Mouse (Mus musculus): ENCODE measurements at regions not wholly inside any gene's neighbourhood (a gene's known extent, or its start where the extent isn't known, plus 50 kb on each side); places are given as distances from the start of the nearest gene placed in this dataset.

DNA sequence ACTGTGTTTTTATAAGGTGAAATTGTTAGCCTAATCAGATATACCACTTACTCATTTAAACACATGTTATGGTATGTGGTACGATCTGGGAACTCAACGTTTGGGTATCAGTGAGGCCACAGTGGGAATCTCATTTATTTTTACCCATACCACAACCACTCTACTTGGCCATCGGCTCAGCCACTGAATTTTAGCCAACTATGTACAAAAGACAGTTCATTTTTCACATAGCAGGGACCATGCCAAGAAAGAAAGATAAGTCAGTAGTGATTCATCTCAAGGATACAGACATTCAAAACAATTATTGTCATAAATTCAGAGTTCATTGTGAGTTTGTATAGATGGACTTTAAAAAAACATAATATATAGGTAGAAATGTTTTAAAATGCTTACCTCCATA, 634.7 kb upstream of the Adgrl2 start:
- no peak for DNase-seq (ENCODE audit: low spot score in 2 of 2)

DNA sequence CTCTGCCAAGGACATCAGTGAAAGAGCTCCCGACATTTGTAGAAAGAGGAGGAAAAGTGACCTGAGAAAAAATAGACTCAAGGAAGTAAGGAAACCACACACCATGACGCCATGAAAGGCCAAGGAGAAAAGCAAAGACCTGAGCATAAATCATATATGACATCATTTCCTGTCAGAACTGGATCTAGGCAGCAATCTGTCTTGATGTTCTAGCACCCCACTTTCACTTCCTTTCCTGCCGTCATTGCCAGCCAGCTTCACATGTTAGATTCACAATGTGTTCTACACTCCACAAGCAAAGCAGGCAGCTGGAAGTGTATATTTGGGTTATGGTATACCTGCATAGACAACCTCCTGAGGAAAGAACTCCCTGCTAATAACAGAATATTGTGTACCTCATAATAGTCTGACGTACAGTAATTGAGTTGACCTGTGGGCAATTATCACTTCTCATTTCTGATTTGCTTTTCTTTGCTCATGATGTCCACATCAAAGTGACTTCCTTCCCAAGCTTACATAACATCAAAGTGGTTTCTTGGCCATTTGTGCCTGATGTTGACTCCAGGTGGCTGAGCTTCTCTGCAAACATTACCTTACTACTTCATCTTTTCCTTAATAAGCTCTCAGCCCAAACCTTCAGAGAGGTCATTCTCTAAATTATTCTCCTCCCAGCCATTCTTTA, 633.6 kb upstream of the Adgrl2 start:
- no peak for DNase-seq (ENCODE audit: low spot score in 2 of 2)

DNA sequence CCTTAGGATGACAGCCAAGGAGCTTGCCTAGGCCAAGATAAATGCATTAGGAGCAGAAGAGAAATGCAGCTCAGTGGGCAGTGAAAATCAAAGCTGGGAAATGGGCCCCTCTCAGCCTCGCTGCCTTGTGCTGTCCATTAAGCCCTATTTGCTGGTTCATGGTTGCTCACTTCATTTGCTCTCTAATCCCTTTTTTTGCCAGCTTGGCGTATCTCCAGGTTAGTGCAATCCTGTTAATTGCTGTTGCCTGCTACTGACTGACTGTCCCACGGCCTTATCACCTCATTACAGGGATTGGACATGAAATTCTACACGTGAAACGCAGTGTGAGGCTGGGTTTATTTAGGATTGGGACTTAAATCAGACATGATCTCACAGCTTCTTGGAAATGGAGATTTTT, 613.5 kb upstream of the Adgrl2 start:
- DNase-seq (ENCODE audit: low spot score in 2 of 2), result no peak

DNA sequence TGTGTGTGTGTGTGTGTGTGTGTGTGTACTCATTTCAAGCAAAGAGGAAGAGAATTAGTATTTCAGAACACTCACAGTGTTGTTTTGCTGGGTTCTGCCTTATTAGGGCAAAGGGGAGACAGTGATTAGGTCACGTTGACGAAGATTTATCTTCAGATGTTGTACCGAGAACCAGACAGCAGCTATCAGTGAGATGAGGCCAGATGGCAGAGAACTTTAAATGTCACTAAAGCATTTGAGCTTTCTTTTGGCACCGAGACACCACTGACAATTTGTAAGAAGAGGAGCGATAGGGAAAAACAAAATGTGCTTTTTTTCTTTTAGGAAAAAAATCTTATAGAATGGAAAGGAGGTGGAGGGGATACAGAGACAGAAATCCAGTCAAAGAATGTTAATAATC, 610.9 kb upstream of the Adgrl2 start:
- no peak for DNase-seq (ENCODE audit: low spot score in 2 of 2)

DNA sequence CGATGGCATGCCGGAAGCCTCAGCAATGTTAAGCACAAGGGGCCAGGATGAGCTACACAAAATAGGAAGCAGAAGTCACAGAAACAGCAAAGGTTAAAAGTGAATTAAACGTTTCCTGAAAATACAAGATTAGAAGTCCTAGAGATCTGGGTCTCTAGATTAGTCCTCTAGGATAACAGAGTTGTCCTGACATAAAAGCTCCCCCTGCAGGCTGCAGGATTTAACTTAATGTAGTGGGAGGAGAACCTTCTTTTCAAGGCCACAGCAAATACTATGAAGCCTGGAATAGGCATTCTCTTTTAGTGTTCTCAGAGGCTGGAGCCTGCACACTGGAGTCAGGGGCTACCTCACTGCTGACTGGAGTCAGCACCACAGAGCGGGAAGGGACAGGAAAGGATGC, 604.1 kb upstream of the Adgrl2 start:
- no peak for DNase-seq (ENCODE audit: low spot score in 2 of 2)

DNA sequence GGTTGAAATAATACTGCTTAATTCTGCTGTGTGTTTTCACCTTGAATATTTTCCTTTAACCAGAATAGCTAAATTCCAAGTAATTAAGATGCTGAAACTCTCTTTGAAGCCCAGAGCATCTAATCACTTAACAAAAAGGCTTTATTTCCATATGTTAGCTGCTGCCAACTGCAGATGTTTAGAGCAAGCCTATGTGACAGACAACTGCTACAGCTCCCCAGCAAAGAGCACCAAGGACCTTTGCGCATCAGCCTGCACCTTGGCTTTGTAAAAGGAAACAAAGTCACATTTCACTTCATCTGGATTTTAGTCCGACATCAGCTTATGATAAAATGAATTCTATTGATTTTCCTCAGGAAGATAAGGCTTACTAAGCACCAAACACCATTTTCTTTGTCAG, 595.4 kb upstream of the Adgrl2 start:
- no peak for DNase-seq (ENCODE audit: low spot score in 2 of 2)

DNA sequence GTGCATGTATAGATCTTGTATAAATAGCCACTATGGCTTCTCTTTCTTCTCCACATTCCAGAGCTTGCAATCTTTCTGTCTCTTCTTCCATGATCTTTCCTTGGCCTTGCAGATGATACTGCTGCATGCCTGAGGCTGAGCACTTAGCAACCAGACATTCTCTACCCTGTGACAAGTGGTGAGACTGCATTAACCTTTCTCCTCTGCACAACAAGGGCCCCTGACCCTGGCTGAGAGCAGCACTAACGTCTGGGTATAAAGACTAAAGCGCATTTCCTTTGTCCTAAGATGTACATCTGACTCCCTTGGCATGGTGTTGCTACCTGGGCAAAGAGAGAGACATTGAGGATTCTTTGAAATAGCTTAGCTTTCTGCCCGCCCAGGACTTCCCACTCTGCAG, 590.8 kb upstream of the Adgrl2 start:
- no peak for DNase-seq (ENCODE audit: low spot score in 2 of 2)

DNA sequence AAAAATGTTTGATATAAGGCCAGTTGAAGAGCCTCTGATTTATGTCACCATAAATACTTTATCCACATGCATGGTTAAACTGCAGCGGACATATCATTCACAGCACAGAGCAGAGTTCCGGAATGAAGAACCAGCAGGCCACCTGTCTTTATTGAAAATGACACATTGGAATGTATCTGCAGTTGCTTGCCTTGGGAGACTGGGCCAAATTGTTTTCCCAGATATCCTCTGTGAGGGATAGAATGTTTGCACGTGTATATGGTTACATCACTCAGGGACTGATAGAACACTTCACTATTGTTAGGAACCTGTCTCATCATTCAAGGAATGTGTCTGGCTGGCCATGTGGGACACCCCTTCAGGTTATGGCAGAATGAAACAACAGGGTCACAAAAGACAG, 585.3 kb upstream of the Adgrl2 start:
- no peak for DNase-seq (ENCODE audit: low spot score in 2 of 2)

DNA sequence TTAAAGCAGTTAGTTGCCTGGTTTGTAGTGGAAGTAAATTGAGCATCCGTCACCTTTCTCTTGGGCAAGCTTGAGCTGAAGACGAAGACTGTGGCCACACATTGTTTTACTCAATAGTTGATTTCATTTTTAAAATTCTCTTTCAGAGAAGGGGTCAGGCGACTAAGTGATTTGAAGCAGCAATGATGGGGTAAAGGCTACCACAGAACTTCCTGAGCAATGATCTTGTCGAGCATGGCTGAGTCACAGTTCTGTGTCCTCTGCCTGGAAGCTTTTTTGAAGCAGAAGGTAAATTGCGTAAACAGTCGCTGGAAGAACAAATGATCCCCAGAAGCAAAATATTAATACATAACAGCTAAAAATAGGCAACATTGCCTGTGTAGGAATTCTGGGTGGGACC, 576.5 kb upstream of the Adgrl2 start:
- DNase-seq (ENCODE audit: low spot score in 2 of 2), result no peak

DNA sequence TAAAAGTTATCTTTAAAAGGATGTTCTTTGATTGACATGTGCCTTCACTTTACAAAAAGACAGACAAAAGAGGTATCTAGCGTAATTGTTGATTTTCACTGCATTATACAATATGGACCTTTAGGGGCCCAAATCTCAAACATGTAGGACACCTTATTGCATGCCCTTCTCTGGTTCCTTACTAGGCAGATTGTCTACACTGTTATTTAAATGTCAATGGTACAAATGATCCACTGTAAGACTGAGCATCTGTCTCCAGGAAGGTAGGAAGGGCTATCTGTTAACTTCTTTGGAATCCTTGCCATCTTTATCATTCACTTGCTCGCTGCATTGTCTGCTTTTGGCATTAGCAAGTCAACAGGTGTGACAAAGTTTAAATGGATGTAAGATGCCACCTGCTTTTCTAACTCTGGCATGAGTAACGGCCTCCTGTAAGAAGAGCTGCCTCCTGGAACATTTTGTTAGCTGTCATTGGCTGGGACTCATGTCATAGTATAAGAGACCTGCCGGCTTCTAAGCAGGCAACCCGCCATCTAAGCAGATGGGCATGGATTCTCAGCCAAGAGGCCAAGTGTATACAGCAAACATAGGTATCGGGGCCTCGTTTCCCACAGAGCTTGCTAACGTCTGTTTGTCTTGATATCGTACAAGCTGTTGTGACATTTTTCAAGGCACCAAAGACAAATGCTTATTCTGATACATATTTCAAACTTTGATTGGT, 560.0 kb upstream of the Adgrl2 start:
- no peak for DNase-seq (ENCODE audit: low spot score in 2 of 2)

DNA sequence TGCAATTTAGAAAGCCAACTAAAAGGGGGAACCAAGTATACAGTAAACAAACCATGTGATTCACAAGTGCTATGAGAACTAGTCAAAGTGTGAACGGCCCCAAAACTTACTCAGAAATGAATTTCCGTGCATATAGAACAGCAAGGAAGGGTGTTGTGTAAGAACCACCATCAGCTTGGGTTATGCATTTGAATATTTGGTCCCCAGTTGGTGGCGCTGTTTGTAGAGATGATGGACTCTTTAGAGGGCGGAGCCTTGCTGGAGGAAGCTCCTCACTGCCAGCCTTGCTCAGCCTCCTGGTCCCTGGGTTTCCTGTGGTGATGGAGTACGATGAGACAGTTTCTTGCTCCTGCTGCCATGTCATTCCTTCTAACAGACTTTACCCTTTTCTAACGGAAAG, 556.7 kb upstream of the Adgrl2 start:
- no peak for DNase-seq (ENCODE audit: low spot score in 2 of 2)

DNA sequence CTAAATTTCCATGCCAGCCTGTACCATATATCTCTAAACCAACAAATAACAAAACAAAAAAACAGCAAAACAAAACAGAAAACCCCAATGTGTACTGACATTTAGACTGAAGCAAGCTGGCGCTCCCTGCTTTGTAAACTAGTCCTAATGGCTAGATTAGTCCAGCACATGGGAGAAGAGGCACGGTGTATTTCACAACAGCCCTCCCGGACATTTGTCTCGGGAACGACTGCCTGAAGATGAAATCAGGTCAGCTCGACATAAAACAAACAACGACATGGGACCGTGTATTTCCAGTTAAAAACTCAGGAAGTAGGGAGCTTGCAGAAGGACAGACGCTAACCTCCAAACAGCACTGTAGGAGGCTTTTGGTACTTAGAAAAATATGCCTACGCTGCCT, 555.9 kb upstream of the Adgrl2 start:
- DNase-seq (ENCODE audit: low spot score in 2 of 2), result no peak

DNA sequence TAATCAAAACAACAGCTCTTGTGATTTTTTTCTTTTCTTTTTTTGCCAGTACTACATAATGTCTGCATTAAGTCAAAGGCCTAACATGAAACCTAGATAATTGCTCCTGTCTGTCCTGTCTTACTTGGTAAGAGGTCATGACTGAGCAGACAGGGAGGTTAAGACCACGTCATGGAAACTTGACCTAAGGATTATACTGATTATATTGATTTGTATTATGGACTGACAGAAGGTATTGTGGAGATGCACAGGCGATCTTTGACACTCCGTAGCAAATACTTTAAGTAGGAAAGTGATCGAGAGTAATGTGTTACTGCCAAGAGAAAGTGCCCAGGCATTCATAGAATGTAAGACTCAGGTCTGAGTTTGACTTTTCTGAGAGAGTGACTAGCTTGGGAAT, 543.8 kb upstream of the Adgrl2 start:
- DNase-seq (ENCODE audit: low spot score in 2 of 2), result no peak

DNA sequence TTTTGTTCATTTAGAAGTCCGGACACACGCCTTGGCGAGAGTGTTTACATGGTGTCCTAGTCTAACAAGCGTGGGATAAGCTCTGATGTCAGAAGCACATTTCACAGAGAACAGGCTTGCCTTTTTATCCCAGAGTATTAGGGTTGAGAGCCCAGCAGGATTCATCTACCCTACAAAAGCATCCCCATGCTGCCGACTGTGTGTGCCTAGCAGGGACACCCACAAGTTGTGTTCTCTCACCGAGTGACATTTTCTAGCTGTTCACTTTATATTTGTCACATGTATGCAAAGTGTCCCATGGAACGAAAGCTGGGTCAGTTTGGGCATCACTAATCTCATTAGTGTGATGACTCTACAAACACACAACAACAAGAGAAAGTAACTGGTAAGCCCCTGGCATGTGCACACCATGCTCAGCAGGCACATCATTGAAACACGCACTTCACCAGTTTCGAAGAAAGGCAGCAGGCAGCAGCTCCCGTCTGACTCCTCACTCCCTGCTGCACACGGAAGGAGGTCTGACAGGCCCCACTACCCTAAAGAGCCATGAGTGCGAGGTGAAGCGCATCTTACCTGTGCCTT, 539.8 kb upstream of the Adgrl2 start:
- DNase-seq (ENCODE audit: low spot score in 2 of 2), result no peak

DNA sequence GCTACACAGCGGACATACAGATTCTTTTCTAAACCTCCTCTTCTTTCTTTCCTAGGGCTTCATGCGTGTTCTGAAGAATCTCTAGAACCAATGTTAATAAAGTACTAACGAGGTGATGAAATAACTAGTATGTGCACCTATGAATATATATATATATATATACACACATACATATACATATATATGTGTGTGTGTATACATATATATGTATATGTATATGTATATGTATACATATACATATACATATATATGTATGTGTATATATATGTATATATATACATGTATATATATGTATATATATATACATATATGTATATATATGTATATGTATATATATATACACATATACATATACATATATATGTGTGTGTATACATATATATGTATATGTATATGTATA, 536.2 kb upstream of the Adgrl2 start:
- DNase-seq (ENCODE audit: low spot score in 2 of 2), result no peak

DNA sequence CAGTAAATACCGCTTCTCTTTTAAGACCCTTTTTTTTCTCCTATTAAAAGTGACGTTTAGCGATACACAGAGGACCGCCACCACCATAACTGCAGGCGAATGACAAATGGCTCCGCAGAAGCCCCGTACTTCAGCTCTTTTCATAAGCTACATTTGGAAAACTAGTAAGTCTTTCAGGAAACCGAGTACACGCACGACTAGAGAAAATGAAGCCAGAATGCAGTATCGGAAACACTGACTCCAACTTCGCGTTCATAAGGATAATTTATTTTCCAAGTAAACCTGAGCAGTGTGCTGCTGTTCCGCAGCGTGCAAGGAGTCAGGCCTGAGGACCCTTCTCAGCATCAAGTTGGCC, 529.2 kb upstream of the Adgrl2 start:
- no peak for DNase-seq (ENCODE audit: low spot score in 2 of 2)

DNA sequence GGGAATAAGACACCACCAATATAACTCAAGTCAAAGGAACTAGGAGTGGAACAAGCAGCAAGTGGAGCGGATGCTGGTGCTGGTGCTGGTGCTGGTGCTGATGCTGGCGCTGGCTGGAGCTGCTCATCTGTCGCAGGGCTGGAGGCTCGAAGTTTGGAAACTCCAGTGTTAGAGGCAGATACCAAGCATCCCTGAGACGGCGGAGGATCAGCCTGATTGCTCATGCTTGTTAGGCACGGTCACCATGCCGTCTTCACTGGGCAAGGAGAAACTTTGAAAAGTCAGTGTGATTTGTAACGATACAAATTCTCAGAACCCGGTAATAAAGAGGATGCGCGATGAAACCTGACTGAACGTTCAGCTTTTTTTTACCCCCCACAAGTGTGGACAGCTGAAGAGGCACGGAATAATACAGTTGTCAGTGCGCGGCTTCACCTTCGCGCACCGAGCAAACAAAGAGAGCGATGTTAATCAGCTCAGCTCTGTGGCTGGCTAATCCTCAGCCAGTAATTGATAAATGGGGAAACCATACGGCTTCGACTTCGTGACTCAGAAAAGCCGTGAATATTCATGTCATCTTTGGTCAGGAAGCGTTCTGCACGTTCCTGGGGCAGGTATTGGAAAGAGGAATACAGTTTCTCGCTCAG, 528.7 kb upstream of the Adgrl2 start:
- DNase-seq (ENCODE audit: low spot score in 2 of 2), result no peak

DNA sequence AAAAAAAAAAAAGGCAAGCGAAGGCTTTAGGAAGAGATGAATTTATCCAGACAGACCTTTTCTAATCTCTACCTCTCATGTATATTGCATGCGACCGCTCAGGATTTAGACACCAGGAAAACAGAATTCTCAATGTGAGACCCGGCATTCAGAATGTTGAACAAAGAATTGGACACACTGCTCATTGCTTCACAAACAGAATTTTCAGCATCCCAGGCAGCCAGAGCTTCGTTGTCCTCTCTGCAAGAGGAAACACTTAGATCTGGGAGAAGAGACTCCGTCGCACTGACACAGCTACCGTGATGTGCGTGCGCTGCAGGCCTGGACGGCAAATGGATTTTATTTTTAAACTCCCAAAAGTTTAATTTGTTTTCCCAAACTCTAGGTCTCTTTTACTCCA, 527.2 kb upstream of the Adgrl2 start:
- DNase-seq (ENCODE audit: low spot score in 2 of 2), result no peak

DNA sequence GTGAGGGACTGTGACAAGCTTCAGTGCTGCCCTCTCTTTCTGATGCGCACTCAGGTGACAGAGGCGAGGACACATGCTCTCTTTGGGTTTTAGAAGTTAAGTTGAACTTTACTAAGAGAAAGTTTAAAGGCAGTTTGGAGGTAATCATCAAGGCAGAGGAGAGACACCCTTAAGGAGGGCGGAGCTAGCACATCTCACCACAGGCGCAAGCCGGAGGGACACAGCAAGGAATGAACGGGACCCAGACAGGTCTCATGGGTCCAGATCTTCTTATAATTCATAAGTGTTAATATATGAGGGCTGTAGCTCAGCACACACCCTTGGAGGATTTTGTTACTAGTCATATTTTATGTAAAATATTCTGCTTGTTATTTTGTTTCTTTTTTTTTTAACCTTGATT, 518.8 kb upstream of the Adgrl2 start:
- no peak for DNase-seq (ENCODE audit: low spot score in 2 of 2)

DNA sequence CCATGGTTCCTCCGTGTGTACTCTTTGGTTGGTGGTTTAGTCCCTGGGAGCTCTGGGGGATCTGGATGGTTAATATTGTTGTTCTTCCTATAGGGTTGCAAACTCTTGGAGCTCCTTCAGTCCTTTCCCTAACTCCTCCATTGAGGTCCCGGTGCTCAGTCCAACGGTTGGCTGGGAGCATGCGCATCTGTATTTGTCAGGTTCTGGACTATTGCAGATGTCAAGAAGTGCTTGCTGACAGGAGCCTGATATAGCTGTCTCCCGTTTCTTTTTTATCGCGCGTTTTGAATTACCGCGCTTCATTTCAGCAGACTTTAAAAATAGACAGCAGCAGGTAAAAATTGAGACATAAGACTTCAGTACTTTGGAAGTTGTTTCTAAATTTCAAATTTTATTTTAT, 518.3 kb upstream of the Adgrl2 start:
- DNase-seq (ENCODE audit: low spot score in 2 of 2), result no peak

DNA sequence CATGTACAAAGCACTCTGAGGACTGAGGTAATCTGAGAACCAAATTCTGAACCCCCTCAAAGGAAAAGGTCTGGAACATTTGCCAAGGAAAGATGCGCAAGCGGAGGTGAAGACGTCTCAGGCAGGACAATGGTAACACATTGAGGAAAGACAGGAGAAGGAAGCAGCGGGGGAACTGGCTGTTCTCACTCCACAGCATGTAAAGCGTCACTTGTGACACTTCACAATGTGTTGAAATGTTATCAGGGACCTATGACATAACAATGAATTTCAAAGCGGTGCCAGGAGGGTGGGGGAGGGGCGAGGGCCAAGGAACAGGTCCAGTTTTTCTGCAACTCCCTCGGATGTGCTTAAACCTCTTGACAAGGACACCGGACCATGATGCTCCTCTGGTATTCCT, 515.3 kb upstream of the Adgrl2 start:
- DNase-seq (ENCODE audit: low spot score in 2 of 2), result no peak

DNA sequence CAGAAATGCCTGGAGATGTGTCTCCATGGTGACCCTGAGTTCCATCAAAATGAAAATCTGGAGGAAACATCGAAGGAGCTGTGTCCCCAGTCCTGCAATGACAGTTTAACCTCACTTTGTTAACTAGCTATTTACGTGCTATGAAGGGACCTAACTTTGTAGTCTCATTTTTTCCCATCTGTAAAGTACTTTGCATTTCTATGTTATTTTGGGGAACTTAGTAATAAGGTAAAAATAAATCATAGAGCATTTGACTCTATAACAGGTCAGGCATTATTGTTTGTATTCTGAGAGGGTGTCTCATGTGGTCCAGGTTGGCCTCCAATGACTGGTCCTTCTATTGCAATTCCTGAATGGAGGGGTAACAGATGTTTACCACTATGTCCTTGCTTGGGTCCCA, 513.6 kb upstream of the Adgrl2 start:
- no peak for DNase-seq (ENCODE audit: low spot score in 2 of 2)

DNA sequence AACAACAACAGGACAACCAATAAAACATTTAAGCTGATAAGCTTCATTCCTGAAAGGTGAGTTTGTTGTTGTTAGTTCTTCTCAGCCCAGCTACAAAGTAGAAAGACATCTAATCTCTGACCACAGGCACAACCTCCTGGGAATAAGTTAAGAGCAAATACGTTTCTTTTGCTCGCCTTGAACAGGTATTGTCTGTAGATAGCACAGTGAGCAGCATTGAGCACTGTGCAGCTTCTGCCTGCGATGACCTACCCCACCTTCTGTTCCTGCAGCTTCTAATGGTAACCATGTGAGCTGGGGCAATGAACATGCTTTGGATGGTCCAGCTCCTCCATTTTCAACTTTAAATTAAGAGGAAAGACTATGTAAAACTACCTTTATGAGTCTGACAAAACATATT, 509.8 kb upstream of the Adgrl2 start:
- no peak for DNase-seq (ENCODE audit: low spot score in 2 of 2)

Measured in right cerebral cortex, postnatal 36 days (tissue).